Mouse (Mus musculus) lung, adult 10 weeks (tissue): Measurements from ENCODE around the gene Dcun1d4. TPM values are rescaled to one million over a fixed set of nuclear protein-coding genes. Genes with fewer than 3 reads are reported as not detected.

ENCODE experiments used
- polyA plus RNA-seq: library from polyadenylated mRNA; stranded (reverse); fragments of 350-450 nt; fragmentation: Illumina TruSeq; extraction: RNeasy Lipid Tissue Mini Kit (QIAGEN cat#74804); gene quantifications from one replicate; pipeline ENCODE4 v1.2.3, GENCODE M21; 2014; ENCODE audit warnings: low read depth, low replicate concordance; ENCODE audit not compliant: insufficient read depth

Gene Dcun1d4
- 5.7 TPM for polyA plus RNA-seq

GRCm38 (mm10) chr5:73480700-73481099 is at the start of gene Dcun1d4:
Gene Dcun1d4, plus strand, starts transcription at chr5:73481000.

Other genes with a start within 250 kb of the Dcun1d4 start
- 13.2 TPM for gene Fryl, start 224.4 kb upstream of the Dcun1d4 start, polyA plus RNA-seq
- gene Ociad1, start 188.2 kb upstream of the Dcun1d4 start, polyA plus RNA-seq = 180 TPM
- 10.8 TPM for gene Ociad2, start 140.0 kb upstream of the Dcun1d4 start, polyA plus RNA-seq
- gene Cwh43, start 74.9 kb upstream of the Dcun1d4 start, polyA plus RNA-seq = not detected
- gene Lrrc66, start 151.5 kb downstream of the Dcun1d4 start, polyA plus RNA-seq = not detected
- gene Sgcb, start 166.8 kb downstream of the Dcun1d4 start, polyA plus RNA-seq = 11.0 TPM
- 4.0 TPM for gene Spata18, start 170.4 kb downstream of the Dcun1d4 start, polyA plus RNA-seq